Mouse (Mus musculus) kidney, postnatal 10 days (tissue): ENCODE results near the gene Rpl28.
"Not testable (repeated sequence)": the region's sequence is repeated elsewhere in the genome, so short reads cannot be mapped to it uniquely, and the experiment has no call there.

Experiments used
- DNase-seq: peaks from one replicate; pipeline ENCODE4 v3.0.0; 2021; ENCODE audit warnings: mixed read lengths

Rpl28 gene

GRCm38 (mm10) chr7:4783667-4784268 lies 8.9 kb upstream of the Rpl28 start:
- no peak for DNase-seq

- DNase-seq: peak; percentile 85
Measured at GRCm38 (mm10) chr7:4788499-4789435, 3.9 kb upstream of the Rpl28 start.

DNA sequence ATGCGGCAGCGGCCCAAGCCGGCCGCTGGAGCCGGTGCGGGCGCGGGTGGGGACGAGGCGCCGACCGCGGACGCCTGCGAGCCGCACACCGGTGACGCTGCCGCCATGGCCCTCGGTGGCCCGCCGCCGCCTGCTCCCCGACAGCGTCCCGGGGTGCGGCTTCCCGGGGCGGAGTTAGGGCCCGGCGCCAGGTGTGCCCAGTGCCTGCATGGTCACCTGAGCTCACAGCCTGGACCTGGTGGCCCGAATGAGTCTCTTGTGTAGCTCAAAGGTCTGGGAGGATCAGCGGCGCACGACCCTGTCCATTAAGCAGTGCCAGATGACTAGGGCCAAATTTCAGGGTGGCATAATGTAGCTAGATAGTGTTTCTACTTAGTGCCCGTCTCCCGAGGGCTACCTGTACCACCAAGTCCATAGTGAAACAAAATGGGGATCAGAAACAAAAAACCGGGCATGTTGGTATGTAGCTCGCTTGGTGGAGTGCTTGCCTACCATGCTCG lies 3.2 kb upstream of the Rpl28 start, which contains the start of gene Tmem238:
TSS of gene Tmem238 (minus strand) at position 221 of the 500 bp plus-strand sequence.
- DNase-seq: peak; percentile 81

GRCm38 (mm10) chr7:4793248-4793647 lies 574 bp downstream of the Rpl28 start:
- peak; percentile 31 for DNase-seq

GRCm38 (mm10) chr7:4793674-4794073 lies 1.0 kb downstream of the Rpl28 start:
- DNase-seq: no peak

DNA sequence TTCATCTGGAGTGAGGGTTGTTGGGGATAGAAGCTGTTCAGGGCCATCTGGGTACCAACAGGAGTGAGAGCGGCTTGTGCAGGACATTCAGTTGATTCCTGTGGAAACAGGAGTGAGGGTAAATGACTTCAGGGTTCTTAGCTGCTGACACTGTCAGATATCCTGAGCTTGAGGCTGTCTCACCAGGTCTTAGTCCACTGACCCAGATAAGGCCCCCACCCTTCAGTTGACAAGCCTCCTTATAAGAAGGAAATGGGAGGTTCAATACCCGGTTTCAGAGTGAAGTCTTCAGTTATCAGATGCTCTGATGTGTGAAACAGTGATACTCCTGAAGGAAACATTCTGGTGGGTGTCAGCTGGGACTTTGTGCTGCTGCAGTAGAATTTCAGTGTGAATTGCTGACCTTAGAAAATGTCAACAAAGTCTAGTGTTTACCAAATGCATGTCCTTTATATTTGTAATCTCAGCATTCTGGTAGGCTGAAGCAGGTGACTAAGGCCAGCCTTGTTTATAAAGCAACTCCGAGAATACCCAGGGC lies 2.0 kb downstream of the Rpl28 start:
- DNase-seq: no peak

GRCm38 (mm10) chr7:4795767-4796433 lies 3.2 kb downstream of the Rpl28 start:
- peak; percentile 18 for DNase-seq

- no peak for DNase-seq
Measured at GRCm38 (mm10) chr7:4802247-4802646, 9.6 kb downstream of the Rpl28 start.

DNA sequence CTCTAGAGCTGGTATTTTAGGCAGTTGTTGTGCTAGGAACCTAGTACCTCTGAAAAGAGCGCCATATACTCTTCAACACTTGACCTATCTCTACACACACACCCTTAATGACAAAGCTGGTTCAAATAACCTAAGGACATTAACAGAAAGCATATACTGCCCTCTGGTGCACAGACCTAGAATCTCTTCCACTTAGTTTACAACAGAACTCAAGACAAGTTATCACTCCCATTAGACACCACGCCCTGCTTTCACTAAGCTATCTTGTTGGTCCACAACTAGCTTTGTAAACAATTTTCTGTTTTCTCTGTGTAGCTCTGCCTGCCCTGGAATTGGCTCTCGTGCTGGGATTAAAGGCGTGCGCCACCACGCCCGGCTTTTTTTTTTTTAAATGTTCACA lies 14.0 kb downstream of the Rpl28 start:
- DNase-seq: peak; percentile 47

DNA sequence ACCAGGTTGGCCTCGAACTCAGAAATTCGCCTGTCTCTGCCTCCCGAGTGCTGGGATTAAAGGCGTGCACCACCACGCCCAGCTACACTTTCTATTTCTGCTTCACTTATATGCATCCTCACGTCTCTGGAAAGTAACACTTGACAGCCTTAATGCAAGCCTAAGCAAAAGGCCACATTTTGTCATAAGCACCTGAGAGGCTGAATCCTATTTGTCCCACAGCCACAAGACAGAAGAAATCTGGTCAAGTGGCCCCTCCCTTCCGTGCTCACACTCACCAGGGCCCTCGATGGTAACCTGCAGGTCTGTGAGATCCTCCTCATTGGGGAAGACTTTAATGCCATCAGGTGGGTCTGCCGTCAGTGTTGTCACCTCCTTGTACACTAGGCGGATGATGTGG lies 18.5 kb downstream of the Rpl28 start:
- not testable (repeated sequence) for DNase-seq

GRCm38 (mm10) chr7:4811842-4812302 lies 19.2 kb downstream of the Rpl28 start:
- no peak for DNase-seq

DNA sequence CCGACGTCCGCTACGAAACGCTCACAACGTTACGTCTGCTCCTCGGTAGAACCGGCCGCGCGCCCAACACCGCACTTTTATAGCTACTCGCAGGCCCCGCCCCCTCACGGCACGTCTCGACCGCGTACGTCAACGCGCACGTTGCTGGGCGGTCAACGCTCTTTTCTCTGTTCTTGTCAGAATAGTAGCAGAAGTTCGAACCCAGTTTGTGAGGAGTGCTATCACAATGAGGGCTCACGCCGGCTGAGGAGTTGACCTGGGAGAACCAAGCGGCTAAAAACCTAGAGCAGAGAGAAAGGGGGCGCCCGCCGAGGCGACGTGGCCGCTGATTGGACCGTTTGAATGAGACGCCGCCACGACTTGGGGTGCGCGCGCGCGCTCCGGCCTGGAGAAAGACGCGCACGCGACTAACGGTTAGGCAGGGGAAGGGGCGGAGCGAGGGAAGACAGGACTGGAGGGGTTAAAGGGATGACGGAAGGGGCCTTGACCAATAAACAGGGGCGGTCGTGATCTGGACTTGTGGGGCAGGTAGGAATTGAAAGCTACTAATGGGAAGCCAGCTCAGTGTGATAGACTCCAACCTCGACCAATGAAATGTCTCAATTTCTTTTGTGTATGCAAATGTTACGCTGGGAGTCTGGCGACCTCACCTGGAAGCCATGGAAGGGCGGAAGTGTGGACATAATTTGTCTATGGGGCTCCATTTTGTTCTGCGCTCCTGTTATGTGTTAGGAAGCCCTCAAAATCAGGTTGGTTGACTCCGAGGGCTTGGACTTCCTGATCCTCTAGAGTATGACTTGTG lies 19.8 kb downstream of the Rpl28 start, which contains the start of gene Ube2s:
TSS of gene Ube2s (minus strand) at position 288 of the 802 bp plus-strand sequence.
- peak; percentile 99 for DNase-seq

GRCm38 (mm10) chr7:4813105-4813791 lies 20.6 kb downstream of the Rpl28 start:
- no peak for DNase-seq

DNA sequence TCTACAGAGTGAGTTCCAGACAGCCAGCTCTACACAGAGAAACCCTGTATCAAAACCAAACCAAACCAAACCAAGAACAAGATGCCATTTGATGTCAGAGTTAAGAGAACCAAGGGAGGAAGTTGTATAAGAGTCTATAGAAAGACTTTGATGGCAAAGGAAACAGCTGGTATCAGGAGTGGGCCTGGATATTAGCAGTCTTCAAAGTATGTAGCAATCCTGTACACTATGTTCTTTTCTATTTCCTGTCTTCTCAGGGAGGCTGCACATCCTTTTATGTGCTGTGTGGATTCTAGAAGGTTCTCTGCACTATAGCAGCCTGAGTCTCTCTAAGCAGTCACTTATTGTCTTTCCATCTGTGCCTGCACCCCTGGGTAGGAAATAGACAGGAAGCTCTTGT lies 23.9 kb downstream of the Rpl28 start:
- DNase-seq: no peak

- not testable (repeated sequence) for DNase-seq
Measured at GRCm38 (mm10) chr7:4820925-4821324, 28.3 kb downstream of the Rpl28 start.

DNA sequence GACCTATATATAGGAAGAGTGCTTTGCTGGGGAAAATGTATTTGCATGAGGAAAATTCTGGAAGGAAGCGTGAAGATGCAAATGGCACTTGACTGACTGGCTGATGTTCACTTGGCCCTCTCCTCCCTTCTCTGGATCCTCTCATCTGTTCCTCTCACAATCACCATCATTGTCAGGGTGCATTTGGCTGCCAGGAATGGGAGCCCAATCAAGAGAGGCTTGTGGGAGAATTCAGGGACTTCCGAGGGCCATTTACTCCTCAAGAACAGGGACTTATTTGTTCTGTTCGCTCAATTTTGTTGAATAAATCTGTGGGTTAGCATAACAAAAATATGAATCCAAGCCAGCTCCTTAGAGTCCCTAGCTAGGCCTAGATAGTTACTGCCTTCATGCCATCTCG lies 29.0 kb downstream of the Rpl28 start:
- no peak for DNase-seq

DNA sequence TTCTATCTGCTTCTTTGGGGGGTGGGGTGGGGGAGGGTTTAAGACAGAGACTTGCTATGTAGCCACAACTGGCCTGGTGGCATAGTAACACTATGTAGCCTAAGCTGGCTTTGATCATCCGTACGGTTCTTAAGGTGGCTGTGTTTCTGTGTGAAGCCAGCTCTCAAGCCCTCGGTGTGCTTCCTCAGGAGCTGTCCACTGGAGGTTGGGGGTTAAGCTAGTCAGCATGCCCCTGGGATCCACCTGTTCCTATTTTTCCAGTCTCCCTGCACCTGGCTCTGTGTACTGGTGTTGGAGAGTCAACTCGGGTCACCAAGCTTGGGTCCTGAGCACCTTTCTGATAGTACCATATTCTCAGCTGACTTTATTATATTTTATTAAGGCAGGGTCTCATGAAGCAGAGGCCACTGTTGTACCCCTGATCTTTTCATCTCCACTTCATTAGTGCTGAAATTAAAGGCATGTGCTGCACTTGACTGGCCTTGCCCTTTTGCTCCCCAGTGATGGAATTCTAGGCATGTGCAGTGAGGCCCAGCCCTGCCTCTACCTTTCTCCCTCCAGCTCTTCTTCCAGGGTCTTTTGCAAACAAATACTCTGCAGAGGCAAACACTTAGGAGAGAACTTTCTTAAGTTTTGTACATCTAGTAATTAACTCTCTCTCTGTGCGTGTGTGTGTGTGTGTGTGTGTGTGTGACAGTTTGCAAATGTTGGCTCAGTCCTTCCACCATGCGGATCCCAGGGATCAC lies 29.7 kb downstream of the Rpl28 start:
- peak; percentile 37 for DNase-seq

GRCm38 (mm10) chr7:4825365-4825764 lies 32.7 kb downstream of the Rpl28 start:
- no peak for DNase-seq

- DNase-seq: no peak
Measured at GRCm38 (mm10) chr7:4830476-4830875, 37.8 kb downstream of the Rpl28 start.

DNA sequence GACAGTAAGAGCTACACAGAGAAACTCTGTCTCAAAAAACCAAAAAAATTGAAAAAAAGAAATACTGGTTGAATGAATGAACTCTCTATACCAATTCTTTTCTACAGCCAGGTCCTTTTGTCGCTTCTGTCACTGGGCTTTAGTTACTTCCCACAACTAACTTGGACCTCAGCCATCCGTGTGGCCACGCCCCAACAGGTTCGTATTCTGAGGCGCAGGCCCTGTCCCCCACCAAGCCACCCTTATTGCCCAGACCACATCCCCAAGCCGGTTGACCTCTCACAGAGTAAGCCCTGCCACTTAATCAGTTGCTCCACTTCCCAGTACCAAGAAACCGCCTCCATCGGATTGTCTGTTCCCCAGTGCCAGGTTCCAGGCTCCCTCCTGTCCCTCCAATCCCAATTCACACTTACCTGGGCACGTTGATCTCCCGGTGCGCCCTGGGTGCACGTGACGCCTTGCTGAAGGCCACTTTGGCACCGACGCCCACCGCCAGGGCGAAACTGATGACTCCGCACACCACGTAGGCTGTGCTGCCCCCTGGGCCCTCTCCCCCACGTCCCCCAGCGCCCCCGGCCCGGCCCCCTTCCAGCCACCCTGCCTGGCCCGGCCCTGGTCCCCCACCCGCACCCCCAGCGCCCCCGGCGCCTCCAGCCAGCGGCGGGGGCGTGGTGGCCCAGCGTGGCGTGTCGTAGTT lies 43.1 kb downstream of the Rpl28 start:
- peak; percentile 46 for DNase-seq
